7 mouse cellular contexts compared by ENCODE assay signal in the genomic region with DNA sequence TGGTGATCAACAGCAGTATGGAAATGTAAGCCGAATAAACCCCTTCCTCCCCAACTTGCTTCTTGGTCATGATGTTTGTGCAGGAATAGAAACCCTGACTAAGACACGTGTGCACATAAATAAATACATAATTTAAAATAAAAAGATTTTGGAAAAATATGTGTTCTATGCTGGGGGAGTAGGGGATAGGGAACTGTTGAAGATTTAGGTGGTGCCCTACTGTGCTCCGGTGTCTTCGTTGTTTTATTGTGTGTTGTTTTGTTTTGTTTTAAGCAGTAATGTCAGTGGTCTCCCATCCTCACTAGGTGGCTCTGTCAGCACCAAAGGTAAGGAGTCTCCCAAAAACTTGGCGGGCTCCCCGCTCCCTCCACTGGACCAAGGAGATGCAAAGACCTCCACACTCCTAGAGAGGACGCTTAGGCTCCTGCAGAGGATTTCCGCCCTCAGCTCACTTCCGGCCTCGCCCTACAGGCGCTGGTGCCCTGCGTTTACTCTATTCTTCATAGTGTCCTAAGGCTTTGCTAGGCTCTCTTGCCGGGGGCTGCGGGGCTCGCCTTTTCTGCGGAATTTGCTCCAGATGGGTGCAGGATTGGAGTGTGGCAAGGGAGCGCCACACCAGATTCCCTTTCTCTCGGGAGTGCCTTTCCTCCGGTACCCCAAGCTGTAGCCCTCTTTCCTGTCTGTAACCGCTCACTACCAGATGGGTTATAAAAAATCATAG. TPM values are rescaled to one million over a fixed set of nuclear protein-coding genes. Genes with fewer than 3 reads are reported as not detected.
A peak's percentile ranks its signal among the peaks of the same experiment; 100 is the strongest.
DNase-seq lines count a peak whose midpoint lies in the region; ATAC-seq and TF ChIP-seq lines count a peak whose summit lies in the region.

No protein-coding gene starts in this region.

- peak; percentile 67; the same call in 1 of the 2 replicates for TF ChIP-seq POLR2A in limb, embryonic 14.5 days (IDR thresholded peaks at IDR 0.05; ENCODE audit: borderline replicate concordance, extremely low read depth, insufficient read depth, insufficient read length)

- peak overlapping the region; percentile 73 for H3K27ac ChIP-seq in embryonic facial prominence, embryonic 14.5 days (replicated peaks; ENCODE audit: low read depth, low read length)
- peak overlapping the region; percentile 88 for H3K27ac ChIP-seq in heart, embryonic 10.5 days
- no peak overlapping the region for H3K27ac ChIP-seq in kidney, embryonic 14.5 days (ENCODE audit: low read depth, low read length)
- peak overlapping the region; percentile 61; the same call in 1 of the 2 replicates for H3K27ac ChIP-seq in limb, embryonic 14.5 days (replicated peaks; ENCODE audit: low read depth, low read length)
- peak overlapping the region; percentile 83 for H3K27ac ChIP-seq in midbrain, embryonic 15.5 days

- H3K9me3 ChIP-seq in embryonic facial prominence, embryonic 14.5 days (ENCODE audit: control insufficient read depth, low read length) = no peaks in the 10 kb centered on the region
- no peaks in the 10 kb centered on the region for H3K9me3 ChIP-seq in heart, embryonic 10.5 days
- no peaks in the 10 kb centered on the region for H3K9me3 ChIP-seq in kidney, embryonic 14.5 days (ENCODE audit: control insufficient read depth, low read length)
- H3K9me3 ChIP-seq in limb, embryonic 14.5 days (ENCODE audit: control insufficient read depth, low read length) = no peaks in the 10 kb centered on the region
- no peaks in the 10 kb centered on the region for H3K9me3 ChIP-seq in midbrain, embryonic 15.5 days

- H3K4me2 ChIP-seq in embryonic facial prominence, embryonic 14.5 days (ENCODE audit: low read depth, low read length) = peak overlapping the region; percentile 68
- peak overlapping the region; percentile 64 for H3K4me2 ChIP-seq in kidney, embryonic 14.5 days (replicated peaks; ENCODE audit: low read depth, low read length)
- peak overlapping the region; percentile 46 for H3K4me2 ChIP-seq in limb, embryonic 14.5 days (replicated peaks; ENCODE audit: low read depth, low read length, severe bottlenecking)
- H3K4me2 ChIP-seq in midbrain, embryonic 15.5 days = peak overlapping the region; percentile 62

- peak; percentile 96 for DNase-seq in brain, adult 2 months (ENCODE audit: low read depth, low spot score)
- DNase-seq in embryonic facial prominence, embryonic 14.5 days (ENCODE audit: low spot score) = peak; percentile 94
- peak; percentile 84 for DNase-seq in heart, embryonic 10.5 days (ENCODE audit: low spot score)
- DNase-seq in limb, embryonic 14.5 days (ENCODE audit: low spot score) = peak; percentile 86
- DNase-seq in spleen, postnatal 14 days (ENCODE audit: low spot score in 2 of 2) = peak; percentile 24 to 55

- H3K9ac ChIP-seq in embryonic facial prominence, embryonic 14.5 days (ENCODE audit: low read depth, low read length) = peak overlapping the region; percentile 75
- peak overlapping the region; percentile 66 for H3K9ac ChIP-seq in kidney, embryonic 14.5 days (ENCODE audit: low read depth, low read length)
- peak overlapping the region; percentile 57 for H3K9ac ChIP-seq in limb, embryonic 14.5 days (ENCODE audit: low read depth, low read length, severe bottlenecking)
- peak overlapping the region; percentile 82 for H3K9ac ChIP-seq in midbrain, embryonic 15.5 days

- ATAC-seq in embryonic facial prominence, embryonic 14.5 days (ENCODE audit: low read depth) = peak; percentile 96
- peak; percentile 96 for ATAC-seq in kidney, embryonic 14.5 days (ENCODE audit: low FRiP score, low TSS enrichment)
- peak; percentile 94 for ATAC-seq in limb, embryonic 14.5 days (ENCODE audit: low FRiP score, low read depth)
- peak; percentile 98 for ATAC-seq in midbrain, embryonic 15.5 days (replicated peaks)

- peaks cover 4% of the 10 kb centered on the region; the same call in 1 of the 2 replicates for H3K4me1 ChIP-seq in embryonic facial prominence, embryonic 14.5 days (ENCODE audit: control insufficient read depth, insufficient read depth, low read length)
- no peaks in the 10 kb centered on the region for H3K4me1 ChIP-seq in heart, embryonic 10.5 days
- no peaks in the 10 kb centered on the region for H3K4me1 ChIP-seq in kidney, embryonic 14.5 days (ENCODE audit: control insufficient read depth, insufficient read depth, low read length)
- H3K4me1 ChIP-seq in limb, embryonic 14.5 days (ENCODE audit: control insufficient read depth, insufficient read depth, low read length) = 0 out of 2 replicates have a peak, but pooled peaks cover 2% of the 10 kb centered on the region
- no peaks in the 10 kb centered on the region for H3K4me1 ChIP-seq in midbrain, embryonic 15.5 days

- H3K4me3 ChIP-seq in embryonic facial prominence, embryonic 14.5 days (ENCODE audit: low read depth, low read length) = peak overlapping the region; percentile 56
- H3K4me3 ChIP-seq in heart, embryonic 10.5 days = peak overlapping the region; percentile 73
- H3K4me3 ChIP-seq in kidney, embryonic 14.5 days (ENCODE audit: low read length) = peak overlapping the region; percentile 60
- H3K4me3 ChIP-seq in limb, embryonic 14.5 days (replicated peaks; ENCODE audit: low read length) = peak overlapping the region; percentile 45
- peak overlapping the region; percentile 61 for H3K4me3 ChIP-seq in midbrain, embryonic 15.5 days

- WGBS in embryonic facial prominence, embryonic 14.5 days = 11% methylated on average over 20 of the region's 20 CpGs
- 13% methylated on average over 20 of the region's 20 CpGs for WGBS in heart, embryonic 10.5 days
- 11% methylated on average over 20 of the region's 20 CpGs for WGBS in kidney, embryonic 14.5 days
- 15% methylated on average over 20 of the region's 20 CpGs for WGBS in limb, embryonic 14.5 days
- 11% methylated on average over 20 of the region's 20 CpGs for WGBS in midbrain, embryonic 15.5 days

- H3K36me3 ChIP-seq in embryonic facial prominence, embryonic 14.5 days (ENCODE audit: control insufficient read depth, insufficient read depth, low read length) = no peaks in the 10 kb centered on the region
- H3K36me3 ChIP-seq in heart, embryonic 10.5 days = no peaks in the 10 kb centered on the region
- no peaks in the 10 kb centered on the region for H3K36me3 ChIP-seq in kidney, embryonic 14.5 days (ENCODE audit: control insufficient read depth, insufficient read depth, low read length)
- no peaks in the 10 kb centered on the region for H3K36me3 ChIP-seq in limb, embryonic 14.5 days (ENCODE audit: control insufficient read depth, insufficient read depth, low read length)
- no peaks in the 10 kb centered on the region for H3K36me3 ChIP-seq in midbrain, embryonic 15.5 days (replicated peaks)

- no peaks in the 10 kb centered on the region for H3K27me3 ChIP-seq in embryonic facial prominence, embryonic 14.5 days (replicated peaks; ENCODE audit: control insufficient read depth, insufficient read depth, low read length)
- H3K27me3 ChIP-seq in heart, embryonic 10.5 days (ENCODE audit: insufficient read depth, poor library complexity, severe bottlenecking) = peaks cover 23% of the 10 kb centered on the region; the same call in 1 of the 2 replicates
- H3K27me3 ChIP-seq in kidney, embryonic 14.5 days (ENCODE audit: control insufficient read depth, insufficient read depth, low read length) = no peaks in the 10 kb centered on the region
- H3K27me3 ChIP-seq in limb, embryonic 14.5 days (ENCODE audit: control insufficient read depth, insufficient read depth, low read length) = no peaks in the 10 kb centered on the region
- H3K27me3 ChIP-seq in midbrain, embryonic 15.5 days (replicated peaks) = peaks cover 5% of the 10 kb centered on the region

RNA-seq across cellular contexts. Expression of gene Rgs9, which starts 14.1 kb away (rescaled TPM):
- 1.4 and 1.8 TPM in 2 replicates for polyA plus RNA-seq in embryonic facial prominence, embryonic 14.5 days (2014; fragmentation: Nextera tagmentation; extraction: Ambion mirVana)
- 0.75 and 1.0 TPM in 2 replicates for polyA plus RNA-seq in heart, embryonic 10.5 days (2016; fragmentation: Nextera tagmentation; extraction: Ambion mirVana)
- 1.4 and 2.3 TPM in 2 replicates for polyA plus RNA-seq in kidney, embryonic 14.5 days (2014; fragmentation: Nextera tagmentation; extraction: Ambion mirVana)
- 6.0 and 6.1 TPM in 2 replicates for polyA plus RNA-seq in limb, embryonic 14.5 days (2012; rRNA removed)
- 2.1 and 3.3 TPM in 2 replicates for polyA plus RNA-seq in limb, embryonic 14.5 days (2014; fragmentation: Nextera tagmentation; extraction: Ambion mirVana)
- polyA plus RNA-seq in midbrain, embryonic 15.5 days (2015; fragmentation: Nextera tagmentation; extraction: Ambion mirVana) = 14.5 and 16.0 TPM in 2 replicates

RNA-seq across cellular contexts. Expression of gene Gna13, which starts 50.6 kb away (rescaled TPM):
- polyA plus RNA-seq in embryonic facial prominence, embryonic 14.5 days (2014; fragmentation: Nextera tagmentation; extraction: Ambion mirVana) = 23.4 and 24.5 TPM in 2 replicates
- 20.5 and 23.4 TPM in 2 replicates for polyA plus RNA-seq in heart, embryonic 10.5 days (2016; fragmentation: Nextera tagmentation; extraction: Ambion mirVana)
- polyA plus RNA-seq in kidney, embryonic 14.5 days (2014; fragmentation: Nextera tagmentation; extraction: Ambion mirVana) = 19.0 and 31.0 TPM in 2 replicates
- polyA plus RNA-seq in limb, embryonic 14.5 days (2012; rRNA removed) = 24.8 and 28.7 TPM in 2 replicates
- 26.2 and 28.3 TPM in 2 replicates for polyA plus RNA-seq in limb, embryonic 14.5 days (2014; fragmentation: Nextera tagmentation; extraction: Ambion mirVana)
- 17.3 and 17.4 TPM in 2 replicates for polyA plus RNA-seq in midbrain, embryonic 15.5 days (2015; fragmentation: Nextera tagmentation; extraction: Ambion mirVana)

Comparison
In these comparisons a context has a peak if more than half of its experiments do, and no peak if none do; other contexts are left out.
1. DNase-seq: peak in every context shown above with its lines; median percentile 96 in brain, adult 2 months; 94 in embryonic facial prominence, embryonic 14.5 days; 86 in limb, embryonic 14.5 days; 84 in heart, embryonic 10.5 days; 40 in spleen, postnatal 14 days.